Mouse (Mus musculus): ENCODE data around the gene Pcdh15.

DNA sequence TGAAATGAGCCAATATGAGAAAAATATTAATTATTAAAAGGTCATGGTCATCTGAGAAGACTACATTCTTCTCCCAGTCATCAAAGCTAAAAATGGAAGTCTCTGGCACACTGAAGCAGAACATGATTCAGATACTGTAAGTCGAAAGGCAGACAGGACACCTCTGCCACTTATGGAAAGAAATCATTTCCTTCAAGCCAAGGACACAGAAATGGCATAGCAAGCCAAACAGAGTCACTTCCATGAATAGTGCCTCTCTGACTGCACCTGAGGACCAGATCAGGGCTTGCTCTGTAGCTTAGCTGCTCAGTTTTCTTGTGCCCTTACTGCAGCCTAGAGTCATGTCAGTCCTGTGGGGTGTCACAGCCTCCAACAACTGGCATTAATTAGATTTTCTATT lies 234.3 kb downstream of the Pcdh15 start:
- TF ChIP-seq CTCF (conservative IDR thresholded peaks at IDR 0.05; ENCODE audit: low read length) (no peak), NANOG (IDR thresholded peaks at IDR 0.05; ENCODE audit: borderline replicate concordance, low read length) (no peak), POU5F1 (IDR thresholded peaks at IDR 0.05; ENCODE audit: borderline replicate concordance, low read length) (no peak)
